Mouse (Mus musculus): ENCODE results near the gene Atg2a. TPM values are rescaled to one million over a fixed set of nuclear protein-coding genes. Genes with fewer than 3 reads are reported as not detected.

Atg2a gene
- total and polyA plus RNA-seq, 2 experiments from 2014 or later: 5.6 to 24.5 TPM

DNA sequence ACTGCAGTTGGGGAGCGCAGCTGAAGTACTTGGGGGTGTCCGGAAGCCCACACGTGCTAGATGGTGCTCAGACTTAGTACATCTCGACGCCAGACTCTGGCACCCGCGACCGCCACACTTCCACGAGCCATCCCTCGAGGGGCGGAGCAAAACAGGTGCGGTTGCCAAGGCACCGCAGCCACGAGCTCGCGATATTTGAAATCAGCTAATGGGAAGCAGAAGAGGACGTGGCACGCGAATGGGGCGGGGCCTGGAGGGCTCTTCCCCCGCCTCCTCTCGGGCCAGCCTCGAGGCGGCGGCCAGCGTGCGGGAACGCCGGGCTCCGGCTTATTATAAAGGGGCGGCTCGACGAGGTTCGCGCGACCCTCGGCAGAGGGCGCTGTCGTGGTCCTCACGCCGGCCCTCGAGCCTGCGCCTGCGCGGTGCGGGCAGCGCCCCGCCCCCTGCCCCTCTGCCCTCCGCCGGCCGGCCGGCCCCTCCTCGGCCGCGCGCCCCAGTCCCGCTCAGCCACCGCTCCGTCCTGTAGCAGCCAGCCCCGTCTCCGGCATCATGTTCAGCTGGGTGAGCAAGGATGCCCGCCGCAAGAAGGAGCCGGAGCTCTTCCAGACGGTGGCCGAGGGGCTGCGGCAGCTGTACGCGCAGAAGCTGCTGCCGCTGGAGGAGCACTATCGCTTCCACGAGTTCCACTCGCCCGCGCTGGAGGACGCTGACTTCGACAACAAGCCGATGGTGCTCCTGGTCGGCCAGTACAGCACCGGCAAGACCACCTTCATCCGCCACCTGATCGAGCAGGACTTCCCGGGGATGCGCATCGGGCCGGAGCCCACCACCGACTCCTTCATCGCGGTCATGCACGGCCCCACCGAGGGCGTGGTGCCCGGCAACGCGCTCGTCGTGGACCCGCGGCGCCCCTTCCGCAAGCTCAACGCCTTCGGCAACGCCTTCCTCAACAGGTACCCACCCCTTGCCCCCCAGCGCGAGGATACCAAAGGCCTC, 35.3 kb downstream of the Atg2a start, which contains the start of gene Ehd1:
TSS of gene Ehd1 (plus strand) at position 300 of the 996 bp plus-strand sequence.
- TF ChIP-seq CTCF (IDR thresholded peaks at IDR 0.05; ENCODE audit: low read depth): peak; percentile 63
- peak; percentile 64; the same call in 1 of the 2 replicates for TF ChIP-seq EP300 (IDR thresholded peaks at IDR 0.05; ENCODE audit: low read depth)
- H3K4me2 ChIP-seq (ENCODE audit: low read depth, low read length): peak within 1 kb of the TSS; percentile 86
- peaks cover 46% of the 10 kb centered on the region for H3K4me1 ChIP-seq (ENCODE audit: control insufficient read depth, insufficient read depth)
- no peaks in the 10 kb centered on the region for H3K9me3 ChIP-seq (replicated peaks; ENCODE audit: control insufficient read depth, low read length)
- DNase-seq (ENCODE audit: low spot score): peak; percentile 98
- peak; percentile 95 for ATAC-seq (ENCODE audit: insufficient read depth, low read depth)
- peak within 1 kb of the TSS; percentile 74 for H3K9ac ChIP-seq (replicated peaks; ENCODE audit: low read depth, low read length)
- H3K27me3 ChIP-seq (ENCODE audit: control insufficient read depth, insufficient read depth, low read length): no peaks in the 10 kb centered on the region
- WGBS: under 1% methylated on average over 100 of the region's 106 CpGs
- peak within 1 kb of the TSS; percentile 76 for H3K4me3 ChIP-seq (ENCODE audit: low read depth, low read length)
- peaks cover 24% of the 10 kb centered on the region for H3K36me3 ChIP-seq (replicated peaks; ENCODE audit: control insufficient read depth, insufficient read depth, low read length)
- peak within 1 kb of the TSS; percentile 79 for H3K27ac ChIP-seq (ENCODE audit: low read depth)

- Histone ChIP-seq H3K36me3 (replicated peaks; ENCODE audit: control insufficient read depth, insufficient read depth, low read length) (peaks cover 35% of the 10 kb centered on the region), H3K4me2 (ENCODE audit: low read depth, low read length) (peak overlapping the region; percentile 86), H3K9me3 (replicated peaks; ENCODE audit: control insufficient read depth, low read length) (no peaks in the 10 kb centered on the region), H3K27me3 (ENCODE audit: control insufficient read depth, insufficient read depth, low read length) (no peaks in the 10 kb centered on the region), H3K27ac (ENCODE audit: low read depth) (peak overlapping the region; percentile 76), H3K9ac (replicated peaks; ENCODE audit: low read depth, low read length) (peak overlapping the region; percentile 74), H3K4me1 (ENCODE audit: control insufficient read depth, insufficient read depth) (peaks cover 44% of the 10 kb centered on the region), H3K4me3 (ENCODE audit: low read depth, low read length) (peak overlapping the region; percentile 76)
- ATAC-seq (ENCODE audit: insufficient read depth, low read depth) (peak; percentile 42), DNase-seq (ENCODE audit: low spot score) (peak; percentile 92)
- TF ChIP-seq EP300 (IDR thresholded peaks at IDR 0.05; ENCODE audit: low read depth) (no peak), CTCF (IDR thresholded peaks at IDR 0.05; ENCODE audit: low read depth) (no peak)
- WGBS: 3% methylated on average over 10 of the region's 10 CpGs
These were observed 36.4 kb downstream of the Atg2a start for GRCm38 (mm10) chr19:6277661-6278438.

GRCm38 (mm10) chr19:6278439-6279073, 37.1 kb downstream of the Atg2a start:
- ATAC-seq (ENCODE audit: insufficient read depth, low read depth) (no peak), DNase-seq (ENCODE audit: low spot score) (no peak)
- peak overlapping the region; percentile 76 for H3K4me3 ChIP-seq (ENCODE audit: low read depth, low read length)
- TF ChIP-seq EP300 (IDR thresholded peaks at IDR 0.05; ENCODE audit: low read depth) (no peak), CTCF (IDR thresholded peaks at IDR 0.05; ENCODE audit: low read depth) (no peak)
- peak overlapping the region; percentile 74 for H3K9ac ChIP-seq (replicated peaks; ENCODE audit: low read depth, low read length)
- peaks cover 42% of the 10 kb centered on the region for H3K36me3 ChIP-seq (replicated peaks; ENCODE audit: control insufficient read depth, insufficient read depth, low read length)
- peak overlapping the region; percentile 76 for H3K27ac ChIP-seq (ENCODE audit: low read depth)
- H3K4me2 ChIP-seq (ENCODE audit: low read depth, low read length): peak overlapping the region; percentile 86
- H3K4me1 ChIP-seq (ENCODE audit: control insufficient read depth, insufficient read depth): peaks cover 40% of the 10 kb centered on the region
- H3K27me3 ChIP-seq (ENCODE audit: control insufficient read depth, insufficient read depth, low read length): no peaks in the 10 kb centered on the region
- no peaks in the 10 kb centered on the region for H3K9me3 ChIP-seq (replicated peaks; ENCODE audit: control insufficient read depth, low read length)
- 25% methylated on average over 6 of the region's 6 CpGs for WGBS

DNA sequence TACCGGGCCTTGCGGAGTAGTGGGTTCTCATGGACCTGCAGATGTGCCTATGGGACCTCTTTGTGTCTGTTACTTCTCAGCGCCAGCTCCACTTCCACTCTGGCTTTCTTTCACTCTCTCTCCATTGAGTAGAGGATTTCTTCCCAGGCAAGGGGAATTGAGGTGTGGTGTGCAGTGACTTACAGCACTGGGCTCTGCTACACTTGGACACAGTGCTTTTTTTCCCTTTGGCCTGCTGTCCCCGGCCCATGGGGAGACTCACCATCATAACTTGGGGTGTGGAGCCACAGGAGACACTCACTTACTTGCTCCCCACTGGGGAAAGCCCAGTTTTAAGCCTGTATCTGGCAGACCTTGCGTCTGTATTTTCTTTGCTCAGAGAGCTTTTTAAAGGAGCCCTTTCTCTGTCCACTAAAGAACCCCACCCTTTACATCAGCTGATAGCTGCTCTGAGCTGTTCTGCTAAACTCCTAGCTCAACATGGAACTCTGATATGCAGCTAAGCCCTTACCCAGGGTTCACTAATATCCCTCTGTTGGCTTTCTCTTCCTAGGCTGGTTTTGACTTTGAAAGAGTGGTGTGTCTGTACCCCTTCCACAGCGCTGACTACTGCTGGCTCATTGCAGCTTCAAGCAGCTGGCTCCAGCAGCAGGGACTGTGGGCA, 38.1 kb downstream of the Atg2a start:
- WGBS: 70% methylated on average over 6 of the region's 6 CpGs
- Histone ChIP-seq H3K27ac (ENCODE audit: low read depth) (peak overlapping the region; percentile 36), H3K4me3 (ENCODE audit: low read depth, low read length) (peak overlapping the region; percentile 76), H3K9ac (replicated peaks; ENCODE audit: low read depth, low read length) (peak overlapping the region; percentile 74), H3K4me2 (ENCODE audit: low read depth, low read length) (peak overlapping the region; percentile 86), H3K9me3 (replicated peaks; ENCODE audit: control insufficient read depth, low read length) (no peaks in the 10 kb centered on the region), H3K36me3 (replicated peaks; ENCODE audit: control insufficient read depth, insufficient read depth, low read length) (peaks cover 46% of the 10 kb centered on the region), H3K27me3 (ENCODE audit: control insufficient read depth, insufficient read depth, low read length) (no peaks in the 10 kb centered on the region), H3K4me1 (ENCODE audit: control insufficient read depth, insufficient read depth) (peaks cover 43% of the 10 kb centered on the region)
- no peak for DNase-seq (ENCODE audit: low spot score)
- no peak for ATAC-seq (ENCODE audit: insufficient read depth, low read depth)
- TF ChIP-seq EP300 (IDR thresholded peaks at IDR 0.05; ENCODE audit: low read depth): no peak
- TF ChIP-seq CTCF (IDR thresholded peaks at IDR 0.05; ENCODE audit: low read depth): no peak

Measured in heart, postnatal 0 days (tissue).